Mouse (Mus musculus): ENCODE data around the gene Rnase2a. TPM values are rescaled to one million over a fixed set of nuclear protein-coding genes. Genes with fewer than 3 reads are reported as not detected.
"Not testable (repeated sequence)": the region's sequence is repeated elsewhere in the genome, so short reads cannot be mapped to it uniquely, and the experiment has no call there.

Gene Rnase2a
- polyA plus RNA-seq (2011; ENCODE audit: insufficient read depth, insufficient read length, low read depth, missing spikeins) = not detected in 2 replicates

- Histone ChIP-seq H3K27me3 (ENCODE audit: control insufficient read depth, insufficient read depth, low read length, poor library complexity, severe bottlenecking) (no peaks in the 10 kb centered on the region), H3K4me1 (ENCODE audit: control insufficient read depth, insufficient read depth, low read length) (no peaks in the 10 kb centered on the region), H3K27ac (ENCODE audit: insufficient read depth, low read length) (no peak within 1 kb of the TSS), H3K4me3 (ENCODE audit: low read depth, low read length) (no peak within 1 kb of the TSS), H3K36me3 (ENCODE audit: control insufficient read depth, insufficient read depth, low read length, poor library complexity, severe bottlenecking) (no peaks in the 10 kb centered on the region), H3K9ac (ENCODE audit: low read depth, poor library complexity, severe bottlenecking) (no peak within 1 kb of the TSS), H3K9me3 (replicated peaks; ENCODE audit: control insufficient read depth, insufficient read depth, low read length, poor library complexity, severe bottlenecking) (no peaks in the 10 kb centered on the region)
- no peak for TF ChIP-seq CTCF (IDR thresholded peaks at IDR 0.05; ENCODE audit: low read depth, low read length)
- no peak for TF ChIP-seq POLR2A (IDR thresholded peaks at IDR 0.05; ENCODE audit: insufficient read depth, low read length)
- TF ChIP-seq EP300 (IDR thresholded peaks at IDR 0.05; ENCODE audit: insufficient read depth, low read depth, low read length) = no peak
Measured at GRCm38 (mm10) chr14:51256041-51256440, at the start of gene Rnase2a. Gene Rnase2a, minus strand, starts transcription at chr14:51256112.

DNA sequence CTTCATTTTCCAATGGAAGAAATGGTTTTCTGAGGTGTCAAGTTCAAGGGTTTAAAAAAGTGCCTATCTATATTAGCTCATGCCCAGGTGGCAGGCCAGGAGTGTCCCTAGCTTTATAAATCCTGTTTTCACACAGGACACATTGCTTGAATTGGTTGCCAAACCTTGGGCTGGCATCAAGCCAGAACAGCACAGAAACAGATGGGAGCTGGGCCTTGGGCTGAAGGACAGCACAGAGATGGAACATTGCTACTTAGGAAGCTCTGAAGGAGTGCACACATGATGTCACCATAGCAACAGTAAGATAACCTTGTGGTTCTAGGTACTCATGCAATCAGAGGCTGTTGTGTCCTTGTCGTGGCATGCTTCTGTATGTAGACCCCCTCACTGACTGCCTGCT lies 35.6 kb upstream of the Rnase2a start:
- Histone ChIP-seq H3K36me3 (ENCODE audit: control insufficient read depth, insufficient read depth, low read length, poor library complexity, severe bottlenecking) (no peaks in the 10 kb centered on the region), H3K27ac (ENCODE audit: insufficient read depth, low read length) (no peak overlapping the region), H3K9me3 (replicated peaks; ENCODE audit: control insufficient read depth, insufficient read depth, low read length, poor library complexity, severe bottlenecking) (peaks cover 17% of the 10 kb centered on the region), H3K9ac (ENCODE audit: low read depth, poor library complexity, severe bottlenecking) (no peak overlapping the region), H3K4me3 (ENCODE audit: low read depth, low read length) (no peak overlapping the region), H3K4me1 (ENCODE audit: control insufficient read depth, insufficient read depth, low read length) (no peaks in the 10 kb centered on the region), H3K27me3 (ENCODE audit: control insufficient read depth, insufficient read depth, low read length, poor library complexity, severe bottlenecking) (no peaks in the 10 kb centered on the region)
- TF ChIP-seq EP300 (IDR thresholded peaks at IDR 0.05; ENCODE audit: insufficient read depth, low read depth, low read length) = no peak
- TF ChIP-seq POLR2A (IDR thresholded peaks at IDR 0.05; ENCODE audit: insufficient read depth, low read length) = no peak
- no peak for TF ChIP-seq CTCF (IDR thresholded peaks at IDR 0.05; ENCODE audit: low read depth, low read length)

DNA sequence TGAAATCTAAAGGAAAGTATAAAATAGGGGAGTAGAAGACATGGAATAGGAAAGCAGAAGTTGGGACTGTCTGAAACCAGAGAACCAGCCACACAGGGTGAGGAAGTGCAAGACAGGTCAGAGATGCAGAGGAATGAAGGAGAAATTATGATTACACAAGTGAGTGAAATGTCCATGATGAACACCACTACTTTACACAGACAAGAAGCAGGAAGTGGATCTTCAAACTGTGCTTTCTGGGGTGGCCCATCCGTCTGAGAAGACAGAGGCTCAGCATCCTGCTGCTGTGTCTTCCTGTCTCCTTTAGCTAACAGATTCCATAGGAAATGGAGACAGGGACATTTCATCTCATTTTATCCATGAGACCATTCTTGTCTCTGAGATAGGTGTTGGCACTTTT lies 22.6 kb upstream of the Rnase2a start:
- not testable (repeated sequence) for H3K4me3 ChIP-seq (ENCODE audit: low read depth, low read length); H3K4me1 ChIP-seq (ENCODE audit: control insufficient read depth, insufficient read depth, low read length); H3K27ac ChIP-seq (ENCODE audit: insufficient read depth, low read length); H3K9me3 ChIP-seq (replicated peaks; ENCODE audit: control insufficient read depth, insufficient read depth, low read length, poor library complexity, severe bottlenecking); H3K9ac ChIP-seq (ENCODE audit: low read depth, poor library complexity, severe bottlenecking); H3K27me3 ChIP-seq (ENCODE audit: control insufficient read depth, insufficient read depth, low read length, poor library complexity, severe bottlenecking); H3K36me3 ChIP-seq (ENCODE audit: control insufficient read depth, insufficient read depth, low read length, poor library complexity, severe bottlenecking)

GRCm38 (mm10) chr14:51268677-51269076 lies 12.8 kb upstream of the Rnase2a start:
- Histone ChIP-seq H3K4me1 (ENCODE audit: control insufficient read depth, insufficient read depth, low read length) (no peaks in the 10 kb centered on the region), H3K4me3 (ENCODE audit: low read depth, low read length) (no peak overlapping the region), H3K27me3 (ENCODE audit: control insufficient read depth, insufficient read depth, low read length, poor library complexity, severe bottlenecking) (no peaks in the 10 kb centered on the region), H3K9me3 (replicated peaks; ENCODE audit: control insufficient read depth, insufficient read depth, low read length, poor library complexity, severe bottlenecking) (no peaks in the 10 kb centered on the region), H3K9ac (ENCODE audit: low read depth, poor library complexity, severe bottlenecking) (no peak overlapping the region), H3K27ac (ENCODE audit: insufficient read depth, low read length) (no peak overlapping the region), H3K36me3 (ENCODE audit: control insufficient read depth, insufficient read depth, low read length, poor library complexity, severe bottlenecking) (no peaks in the 10 kb centered on the region)
- TF ChIP-seq EP300 (IDR thresholded peaks at IDR 0.05; ENCODE audit: insufficient read depth, low read depth, low read length) = no peak
- TF ChIP-seq POLR2A (IDR thresholded peaks at IDR 0.05; ENCODE audit: insufficient read depth, low read length) = no peak
- no peak for TF ChIP-seq CTCF (IDR thresholded peaks at IDR 0.05; ENCODE audit: low read depth, low read length)

GRCm38 (mm10) chr14:51266113-51266512 lies 10.2 kb upstream of the Rnase2a start:
- no peaks in the 10 kb centered on the region for H3K9me3 ChIP-seq (replicated peaks; ENCODE audit: control insufficient read depth, insufficient read depth, low read length, poor library complexity, severe bottlenecking)
- no peak overlapping the region for H3K27ac ChIP-seq (ENCODE audit: insufficient read depth, low read length)
- no peaks in the 10 kb centered on the region for H3K36me3 ChIP-seq (ENCODE audit: control insufficient read depth, insufficient read depth, low read length, poor library complexity, severe bottlenecking)
- no peak overlapping the region for H3K9ac ChIP-seq (ENCODE audit: low read depth, poor library complexity, severe bottlenecking)
- no peaks in the 10 kb centered on the region for H3K4me1 ChIP-seq (ENCODE audit: control insufficient read depth, insufficient read depth, low read length)
- H3K4me3 ChIP-seq (ENCODE audit: low read depth, low read length) = no peak overlapping the region
- TF ChIP-seq POLR2A (IDR thresholded peaks at IDR 0.05; ENCODE audit: insufficient read depth, low read length) = no peak
- TF ChIP-seq CTCF (IDR thresholded peaks at IDR 0.05; ENCODE audit: low read depth, low read length) = peak; percentile 89
- no peaks in the 10 kb centered on the region for H3K27me3 ChIP-seq (ENCODE audit: control insufficient read depth, insufficient read depth, low read length, poor library complexity, severe bottlenecking)

DNA sequence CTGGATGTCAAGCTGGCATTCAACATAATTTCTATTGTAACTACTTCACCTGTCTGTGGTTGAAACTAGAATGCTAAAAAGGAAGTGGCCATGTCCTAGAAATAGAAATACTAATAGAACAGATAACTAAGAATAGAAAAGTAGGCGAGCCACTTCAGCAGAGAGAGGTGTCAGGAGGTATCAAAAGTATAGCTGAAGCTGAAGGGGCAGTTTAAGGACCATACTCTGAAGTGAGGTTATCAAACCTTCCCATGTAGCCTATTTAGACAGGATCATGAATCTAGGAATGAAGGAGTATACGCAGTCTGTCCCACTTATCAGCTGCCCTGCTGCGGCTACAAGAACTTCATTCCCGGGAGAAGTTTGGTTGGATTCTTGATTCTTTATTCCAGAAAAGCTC lies 9.8 kb upstream of the Rnase2a start:
- Histone ChIP-seq H3K4me3 (ENCODE audit: low read depth, low read length) (no peak overlapping the region), H3K36me3 (ENCODE audit: control insufficient read depth, insufficient read depth, low read length, poor library complexity, severe bottlenecking) (no peaks in the 10 kb centered on the region), H3K9me3 (replicated peaks; ENCODE audit: control insufficient read depth, insufficient read depth, low read length, poor library complexity, severe bottlenecking) (no peaks in the 10 kb centered on the region), H3K4me1 (ENCODE audit: control insufficient read depth, insufficient read depth, low read length) (no peaks in the 10 kb centered on the region), H3K27me3 (ENCODE audit: control insufficient read depth, insufficient read depth, low read length, poor library complexity, severe bottlenecking) (no peaks in the 10 kb centered on the region), H3K9ac (ENCODE audit: low read depth, poor library complexity, severe bottlenecking) (no peak overlapping the region), H3K27ac (ENCODE audit: insufficient read depth, low read length) (no peak overlapping the region)
- TF ChIP-seq EP300 (IDR thresholded peaks at IDR 0.05; ENCODE audit: insufficient read depth, low read depth, low read length) = no peak
- no peak for TF ChIP-seq POLR2A (IDR thresholded peaks at IDR 0.05; ENCODE audit: insufficient read depth, low read length)
- TF ChIP-seq CTCF (IDR thresholded peaks at IDR 0.05; ENCODE audit: low read depth, low read length) = no peak
